Mouse (Mus musculus) A20 (cell line): ENCODE measurements at regions not wholly inside any gene's neighbourhood (a gene's known extent, or its start where the extent isn't known, plus 50 kb on each side); places are given as distances from the start of the nearest gene placed in this dataset.

Experiments used
- DNase-seq: peaks from one replicate; pipeline ENCODE4 v3.0.0-alpha.2; 2011; ENCODE audit warnings: low read depth, low spot score

GRCm38 (mm10) chr10:110650851-110651250 lies 94.4 kb upstream of the E2f7 start:
- no peak for DNase-seq

GRCm38 (mm10) chr10:110654070-110654469 lies 91.2 kb upstream of the E2f7 start:
- DNase-seq = no peak

- DNase-seq = no peak
Observed at GRCm38 (mm10) chr10:110658153-110658695, 87.0 kb upstream of the E2f7 start.

DNA sequence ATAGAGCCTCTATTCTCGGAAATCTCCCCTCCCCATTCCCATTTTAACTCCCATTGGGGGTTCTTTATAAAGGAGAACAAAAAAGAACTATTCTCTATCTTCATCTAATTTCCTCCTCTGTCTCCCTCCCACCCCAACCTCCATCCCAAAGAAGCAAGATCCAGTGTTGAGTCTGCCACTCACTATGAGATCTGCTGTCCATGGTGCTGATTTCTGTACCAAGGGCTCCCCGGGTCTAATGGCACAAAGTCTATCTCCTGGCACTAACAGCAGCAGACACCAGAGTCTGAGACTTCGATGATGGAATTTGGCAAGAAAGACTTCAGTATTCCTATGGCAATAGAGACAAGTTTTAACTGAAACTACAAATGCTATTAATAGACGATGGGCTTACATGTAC lies 68.7 kb upstream of the E2f7 start:
- DNase-seq = peak; percentile 22
